Mouse (Mus musculus): ENCODE results near the gene Aldh4a1. TPM values are rescaled to one million over a fixed set of nuclear protein-coding genes. Genes with fewer than 3 reads are reported as not detected.

Gene Aldh4a1
- polyA plus RNA-seq, 1 experiment from 2014 or later, result 15.4 TPM

- no peak for ATAC-seq (ENCODE audit: insufficient number of reproducible peaks, low FRiP score, low TSS enrichment, low read depth)
- no peaks in the 10 kb centered on the region for H3K27me3 ChIP-seq (ENCODE audit: control insufficient read depth, insufficient read depth, low read length)
- H3K36me3 ChIP-seq (ENCODE audit: control insufficient read depth, insufficient read depth, low read length), result no peaks in the 10 kb centered on the region; the same call in 1 of the 2 replicates
- 25% methylated on average over 9 of the region's 9 CpGs for WGBS
- peaks cover 62% of the 10 kb centered on the region for H3K4me1 ChIP-seq (ENCODE audit: control insufficient read depth, insufficient read depth, low read length)
- no peak overlapping the region for H3K9ac ChIP-seq (ENCODE audit: low read length)
- peak; percentile 46 for DNase-seq (ENCODE audit: low spot score)
- no peaks in the 10 kb centered on the region for H3K9me3 ChIP-seq (ENCODE audit: control insufficient read depth, low read length)
- peak overlapping the region; percentile 23; the same call in 1 of the 2 replicates for H3K4me2 ChIP-seq (ENCODE audit: low read depth, severe bottlenecking)
- H3K4me3 ChIP-seq (ENCODE audit: low read depth, low read length), result no peak overlapping the region
- H3K27ac ChIP-seq (replicated peaks; ENCODE audit: low read depth, low read length), result peak overlapping the region; percentile 94
Observed at GRCm38 (mm10) chr4:139596715-139597114, 26.0 kb upstream of the Aldh4a1 start.

- Histone ChIP-seq H3K9me3 (ENCODE audit: control insufficient read depth, low read length) (no peaks in the 10 kb centered on the region), H3K9ac (ENCODE audit: low read length) (no peak overlapping the region), H3K27me3 (ENCODE audit: control insufficient read depth, insufficient read depth, low read length) (no peaks in the 10 kb centered on the region), H3K4me2 (ENCODE audit: low read depth, severe bottlenecking) (peak overlapping the region; percentile 45; the same call in 1 of the 2 replicates), H3K36me3 (ENCODE audit: control insufficient read depth, insufficient read depth, low read length) (no peaks in the 10 kb centered on the region; the same call in 1 of the 2 replicates), H3K4me1 (ENCODE audit: control insufficient read depth, insufficient read depth, low read length) (peaks cover 70% of the 10 kb centered on the region), H3K27ac (replicated peaks; ENCODE audit: low read depth, low read length) (peak overlapping the region; percentile 94), H3K4me3 (ENCODE audit: low read depth, low read length) (no peak overlapping the region)
- 41% methylated on average over 20 of the region's 20 CpGs for WGBS
- no peak for DNase-seq (ENCODE audit: low spot score)
- ATAC-seq (ENCODE audit: insufficient number of reproducible peaks, low FRiP score, low TSS enrichment, low read depth), result no peak
Observed at GRCm38 (mm10) chr4:139597286-139598284, 25.1 kb upstream of the Aldh4a1 start.

GRCm38 (mm10) chr4:139598356-139598755 is 24.3 kb upstream of the Aldh4a1 start:
- Histone ChIP-seq H3K4me2 (ENCODE audit: low read depth, severe bottlenecking) (peak overlapping the region; percentile 45; the same call in 1 of the 2 replicates), H3K27ac (replicated peaks; ENCODE audit: low read depth, low read length) (peak overlapping the region; percentile 94), H3K27me3 (ENCODE audit: control insufficient read depth, insufficient read depth, low read length) (no peaks in the 10 kb centered on the region), H3K4me1 (ENCODE audit: control insufficient read depth, insufficient read depth, low read length) (peaks cover 70% of the 10 kb centered on the region), H3K36me3 (ENCODE audit: control insufficient read depth, insufficient read depth, low read length) (no peaks in the 10 kb centered on the region; the same call in 1 of the 2 replicates), H3K9me3 (ENCODE audit: control insufficient read depth, low read length) (no peaks in the 10 kb centered on the region), H3K9ac (ENCODE audit: low read length) (no peak overlapping the region), H3K4me3 (ENCODE audit: low read depth, low read length) (no peak overlapping the region)
- 26% methylated on average over 13 of the region's 13 CpGs for WGBS
- ATAC-seq (ENCODE audit: insufficient number of reproducible peaks, low FRiP score, low TSS enrichment, low read depth), result no peak
- peak; percentile 44 for DNase-seq (ENCODE audit: low spot score)

- no peaks in the 10 kb centered on the region for H3K36me3 ChIP-seq (ENCODE audit: control insufficient read depth, insufficient read depth, low read length)
- peak overlapping the region; percentile 43; the same call in 1 of the 2 replicates for H3K9ac ChIP-seq (ENCODE audit: low read length)
- H3K4me2 ChIP-seq (ENCODE audit: low read depth, severe bottlenecking), result peak overlapping the region; percentile 45
- H3K27ac ChIP-seq (replicated peaks; ENCODE audit: low read depth, low read length), result peak overlapping the region; percentile 94
- WGBS, result 0% methylated on average over 12 of the region's 12 CpGs
- no peak overlapping the region for H3K4me3 ChIP-seq (ENCODE audit: low read depth, low read length)
- H3K27me3 ChIP-seq (ENCODE audit: control insufficient read depth, insufficient read depth, low read length), result no peaks in the 10 kb centered on the region
- peaks cover 68% of the 10 kb centered on the region for H3K4me1 ChIP-seq (ENCODE audit: control insufficient read depth, insufficient read depth, low read length)
- no peaks in the 10 kb centered on the region for H3K9me3 ChIP-seq (ENCODE audit: control insufficient read depth, low read length)
- DNase-seq (ENCODE audit: low spot score) (peak; percentile 95), ATAC-seq (ENCODE audit: insufficient number of reproducible peaks, low FRiP score, low TSS enrichment, low read depth) (peak; percentile 88)
Observed at GRCm38 (mm10) chr4:139598950-139599518, 23.6 kb upstream of the Aldh4a1 start.

GRCm38 (mm10) chr4:139601519-139602356 is 20.9 kb upstream of the Aldh4a1 start:
- Histone ChIP-seq H3K4me3 (ENCODE audit: low read depth, low read length) (no peak overlapping the region), H3K9me3 (ENCODE audit: control insufficient read depth, low read length) (no peaks in the 10 kb centered on the region), H3K4me2 (ENCODE audit: low read depth, severe bottlenecking) (no peak overlapping the region), H3K4me1 (ENCODE audit: control insufficient read depth, insufficient read depth, low read length) (peaks cover 51% of the 10 kb centered on the region), H3K36me3 (ENCODE audit: control insufficient read depth, insufficient read depth, low read length) (no peaks in the 10 kb centered on the region; the same call in 1 of the 2 replicates), H3K9ac (ENCODE audit: low read length) (no peak overlapping the region), H3K27ac (replicated peaks; ENCODE audit: low read depth, low read length) (no peak overlapping the region), H3K27me3 (ENCODE audit: control insufficient read depth, insufficient read depth, low read length) (no peaks in the 10 kb centered on the region)
- DNase-seq (ENCODE audit: low spot score) (no peak), ATAC-seq (ENCODE audit: insufficient number of reproducible peaks, low FRiP score, low TSS enrichment, low read depth) (no peak)
- 70% methylated on average over 7 of the region's 7 CpGs for WGBS

GRCm38 (mm10) chr4:139602357-139603244 is 20.1 kb upstream of the Aldh4a1 start, which contains the start of gene Gm21969:
Gene Gm21969, plus strand, starts transcription at chr4:139603186.
- 57% methylated on average over 14 of the region's 14 CpGs for WGBS
- Histone ChIP-seq H3K9me3 (ENCODE audit: control insufficient read depth, low read length) (no peaks in the 10 kb centered on the region), H3K4me1 (ENCODE audit: control insufficient read depth, insufficient read depth, low read length) (peaks cover 43% of the 10 kb centered on the region), H3K4me2 (ENCODE audit: low read depth, severe bottlenecking) (no peak within 1 kb of the TSS), H3K9ac (ENCODE audit: low read length) (no peak within 1 kb of the TSS), H3K4me3 (ENCODE audit: low read depth, low read length) (no peak within 1 kb of the TSS), H3K36me3 (ENCODE audit: control insufficient read depth, insufficient read depth, low read length) (no peaks in the 10 kb centered on the region; the same call in 1 of the 2 replicates), H3K27ac (replicated peaks; ENCODE audit: low read depth, low read length) (no peak within 1 kb of the TSS), H3K27me3 (ENCODE audit: control insufficient read depth, insufficient read depth, low read length) (no peaks in the 10 kb centered on the region)
- DNase-seq (ENCODE audit: low spot score) (peak; percentile 79), ATAC-seq (ENCODE audit: insufficient number of reproducible peaks, low FRiP score, low TSS enrichment, low read depth) (no peak)

- 88% methylated on average over 11 of the region's 11 CpGs for WGBS
- no peaks in the 10 kb centered on the region for H3K9me3 ChIP-seq (ENCODE audit: control insufficient read depth, low read length)
- no peaks in the 10 kb centered on the region for H3K27me3 ChIP-seq (ENCODE audit: control insufficient read depth, insufficient read depth, low read length)
- H3K4me3 ChIP-seq (ENCODE audit: low read depth, low read length), result no peak overlapping the region
- no peak for DNase-seq (ENCODE audit: low spot score)
- no peak overlapping the region for H3K9ac ChIP-seq (ENCODE audit: low read length)
- no peaks in the 10 kb centered on the region; the same call in 1 of the 2 replicates for H3K36me3 ChIP-seq (ENCODE audit: control insufficient read depth, insufficient read depth, low read length)
- peaks cover 18% of the 10 kb centered on the region for H3K4me1 ChIP-seq (ENCODE audit: control insufficient read depth, insufficient read depth, low read length)
- H3K27ac ChIP-seq (replicated peaks; ENCODE audit: low read depth, low read length), result no peak overlapping the region
- ATAC-seq (ENCODE audit: insufficient number of reproducible peaks, low FRiP score, low TSS enrichment, low read depth), result no peak
- no peak overlapping the region for H3K4me2 ChIP-seq (ENCODE audit: low read depth, severe bottlenecking)
Observed at GRCm38 (mm10) chr4:139605216-139605615, 17.4 kb upstream of the Aldh4a1 start.
